Mouse (Mus musculus): ENCODE measurements around the gene Gm48551. TPM values are rescaled to one million over a fixed set of nuclear protein-coding genes. Genes with fewer than 3 reads are reported as not detected.
A peak's percentile ranks its signal among the peaks of the same experiment; 100 is the strongest.

Gm48551 gene
- 2.4 TPM in 1 of 2 replicates, not detected in the other for polyA plus RNA-seq (2012; ENCODE audit: insufficient read depth, insufficient read length, missing spikeins)

GRCm38 (mm10) chr10:81383802-81384604, at the start of gene Gm48551, which contains the start of gene Dohh:
Gene Gm48551, plus strand, starts transcription at chr10:81384466.
Gene Dohh, plus strand, starts transcription at chr10:81384428.
- Histone ChIP-seq H3K27ac (replicated peaks; ENCODE audit: low read depth, low read length) (peak within 1 kb of the TSS; percentile 58), H3K4me3 (ENCODE audit: insufficient read depth, low read depth, low read length) (peak within 1 kb of the TSS; percentile 73), H3K4me1 (ENCODE audit: control insufficient read depth, insufficient read depth, insufficient read length, low read length) (peaks cover 10% of the 10 kb centered on the region)

- Histone ChIP-seq H3K27ac (replicated peaks; ENCODE audit: low read depth, low read length) (no peak overlapping the region), H3K4me3 (ENCODE audit: insufficient read depth, low read depth, low read length) (no peak overlapping the region), H3K4me1 (ENCODE audit: control insufficient read depth, insufficient read depth, insufficient read length, low read length) (no peaks in the 10 kb centered on the region)
Observed at GRCm38 (mm10) chr10:81335393-81336340, 48.6 kb upstream of the Gm48551 start.

GRCm38 (mm10) chr10:81336558-81336957, 47.7 kb upstream of the Gm48551 start:
- Histone ChIP-seq H3K4me1 (ENCODE audit: control insufficient read depth, insufficient read depth, insufficient read length, low read length) (no peaks in the 10 kb centered on the region), H3K27ac (replicated peaks; ENCODE audit: low read depth, low read length) (no peak overlapping the region), H3K4me3 (ENCODE audit: insufficient read depth, low read depth, low read length) (no peak overlapping the region)

- Histone ChIP-seq H3K27ac (replicated peaks; ENCODE audit: low read depth, low read length) (no peak overlapping the region), H3K4me3 (ENCODE audit: insufficient read depth, low read depth, low read length) (no peak overlapping the region), H3K4me1 (ENCODE audit: control insufficient read depth, insufficient read depth, insufficient read length, low read length) (no peaks in the 10 kb centered on the region)
Observed at GRCm38 (mm10) chr10:81340551-81341332, 43.5 kb upstream of the Gm48551 start.

- no peak overlapping the region for H3K4me3 ChIP-seq (ENCODE audit: insufficient read depth, low read depth, low read length)
- H3K27ac ChIP-seq (replicated peaks; ENCODE audit: low read depth, low read length): no peak overlapping the region
Observed at GRCm38 (mm10) chr10:81341333-81341949, 42.8 kb upstream of the Gm48551 start.

GRCm38 (mm10) chr10:81342686-81343505, 41.4 kb upstream of the Gm48551 start, which contains the start of gene Gipc3:
Gene Gipc3, minus strand, starts transcription at chr10:81343266.
- H3K4me3 ChIP-seq (ENCODE audit: insufficient read depth, low read depth, low read length): peak within 1 kb of the TSS; percentile 63
- no peak within 1 kb of the TSS for H3K27ac ChIP-seq (replicated peaks; ENCODE audit: low read depth, low read length)
- H3K4me1 ChIP-seq (ENCODE audit: control insufficient read depth, insufficient read depth, insufficient read length, low read length): no peaks in the 10 kb centered on the region; the same call in 1 of the 2 replicates

More at GRCm38 (mm10) chr10:81341333-81341949, 42.8 kb upstream of the Gm48551 start:
- no peaks in the 10 kb centered on the region for H3K4me1 ChIP-seq (ENCODE audit: control insufficient read depth, insufficient read depth, insufficient read length, low read length)

- Histone ChIP-seq H3K4me3 (ENCODE audit: insufficient read depth, low read depth, low read length) (no peak overlapping the region), H3K27ac (replicated peaks; ENCODE audit: low read depth, low read length) (no peak overlapping the region), H3K4me1 (ENCODE audit: control insufficient read depth, insufficient read depth, insufficient read length, low read length) (peaks cover 2% of the 10 kb centered on the region; the same call in 1 of the 2 replicates)
Observed at GRCm38 (mm10) chr10:81344421-81345161, 39.7 kb upstream of the Gm48551 start.

- H3K27ac ChIP-seq (replicated peaks; ENCODE audit: low read depth, low read length): no peak overlapping the region
- H3K4me3 ChIP-seq (ENCODE audit: insufficient read depth, low read depth, low read length): no peak overlapping the region
- H3K4me1 ChIP-seq (ENCODE audit: control insufficient read depth, insufficient read depth, insufficient read length, low read length): peaks cover 3% of the 10 kb centered on the region; the same call in 1 of the 2 replicates
Observed at GRCm38 (mm10) chr10:81345162-81345534, 39.1 kb upstream of the Gm48551 start.

- H3K27ac ChIP-seq (replicated peaks; ENCODE audit: low read depth, low read length): no peak overlapping the region
- peaks cover 3% of the 10 kb centered on the region; the same call in 1 of the 2 replicates for H3K4me1 ChIP-seq (ENCODE audit: control insufficient read depth, insufficient read depth, insufficient read length, low read length)
- H3K4me3 ChIP-seq (ENCODE audit: insufficient read depth, low read depth, low read length): peak overlapping the region; percentile 34
Observed at GRCm38 (mm10) chr10:81346453-81347067, 37.7 kb upstream of the Gm48551 start.

- Histone ChIP-seq H3K4me3 (ENCODE audit: insufficient read depth, low read depth, low read length) (peak overlapping the region; percentile 89), H3K4me1 (ENCODE audit: control insufficient read depth, insufficient read depth, insufficient read length, low read length) (peaks cover 3% of the 10 kb centered on the region; the same call in 1 of the 2 replicates), H3K27ac (replicated peaks; ENCODE audit: low read depth, low read length) (no peak overlapping the region)
Observed at GRCm38 (mm10) chr10:81349146-81349545, 35.1 kb upstream of the Gm48551 start.

GRCm38 (mm10) chr10:81349961-81350350, 34.3 kb upstream of the Gm48551 start:
- H3K27ac ChIP-seq (replicated peaks; ENCODE audit: low read depth, low read length): peak overlapping the region; percentile 67
- peak overlapping the region; percentile 89 for H3K4me3 ChIP-seq (ENCODE audit: insufficient read depth, low read depth, low read length)
- H3K4me1 ChIP-seq (ENCODE audit: control insufficient read depth, insufficient read depth, insufficient read length, low read length): peaks cover 3% of the 10 kb centered on the region; the same call in 1 of the 2 replicates

GRCm38 (mm10) chr10:81350351-81351063, 33.8 kb upstream of the Gm48551 start, which contains the start of gene Hmg20b:
Gene Hmg20b, minus strand, starts transcription at chr10:81350480.
- Histone ChIP-seq H3K27ac (replicated peaks; ENCODE audit: low read depth, low read length) (peak within 1 kb of the TSS; percentile 67), H3K4me3 (ENCODE audit: insufficient read depth, low read depth, low read length) (peak within 1 kb of the TSS; percentile 89), H3K4me1 (ENCODE audit: control insufficient read depth, insufficient read depth, insufficient read length, low read length) (peaks cover 3% of the 10 kb centered on the region; the same call in 1 of the 2 replicates)
